Mouse (Mus musculus) layer of hippocampus, postnatal 36 days (tissue): ENCODE results near the gene Rnf123. TPM values are rescaled to one million over a fixed set of nuclear protein-coding genes. Genes with fewer than 3 reads are reported as not detected.

Experiments
- DNase-seq, 2 experiments: peaks; one replicate each; pipeline ENCODE4 v3.0.0; 2022
- total RNA-seq, 2 experiments: library from RNA; stranded (reverse); gene quantifications; 2 replicates each; pipeline ENCODE4 v1.2.3; 2021

The Rnf123 gene
- total RNA-seq, 2 experiments from 2014 or later, result 104 to 110 TPM

GRCm38 (mm10) chr9:108062142-108062541 is 21.0 kb downstream of the Rnf123 start:
- no peak for DNase-seq

GRCm38 (mm10) chr9:108058291-108058690 is 24.9 kb downstream of the Rnf123 start:
- DNase-seq, result no peak

- no peak for DNase-seq
These were observed 25.9 kb downstream of the Rnf123 start for GRCm38 (mm10) chr9:108057262-108057562.

- DNase-seq, result no peak
These were observed 26.5 kb downstream of the Rnf123 start for GRCm38 (mm10) chr9:108056361-108057261.

- DNase-seq, result no peak
These were observed 27.4 kb downstream of the Rnf123 start for GRCm38 (mm10) chr9:108055661-108056237.

- DNase-seq, result no peak
These were observed 28.1 kb downstream of the Rnf123 start for GRCm38 (mm10) chr9:108055061-108055460.

GRCm38 (mm10) chr9:108054331-108055040 is 28.7 kb downstream of the Rnf123 start:
- peak in 1 of 2 experiments; percentile 3 for DNase-seq

- DNase-seq, result peak in 1 of 2 experiments; percentile 14
These were observed 29.4 kb downstream of the Rnf123 start for GRCm38 (mm10) chr9:108053665-108054225.

GRCm38 (mm10) chr9:108052885-108053664 is 30.1 kb downstream of the Rnf123 start, which contains the start of gene Amigo3:
TSS of gene Amigo3 (plus strand) at chr9:108053159.
- peak; percentile 95 to 96 for DNase-seq

GRCm38 (mm10) chr9:108052411-108052810 is 30.7 kb downstream of the Rnf123 start:
- DNase-seq, result no peak

- DNase-seq, result no peak
These were observed 31.3 kb downstream of the Rnf123 start for GRCm38 (mm10) chr9:108051931-108052220.

GRCm38 (mm10) chr9:108051184-108051930 is 31.8 kb downstream of the Rnf123 start:
- DNase-seq, result no peak

- DNase-seq, result no peak
These were observed 33.4 kb downstream of the Rnf123 start for GRCm38 (mm10) chr9:108049561-108050251.

GRCm38 (mm10) chr9:108049016-108049455 is 34.1 kb downstream of the Rnf123 start, which contains the start of gene Gmppb:
TSS of gene Gmppb (plus strand) at chr9:108049242.
- DNase-seq, result peak; percentile 95 to 96

GRCm38 (mm10) chr9:108048566-108048955 is 34.6 kb downstream of the Rnf123 start:
- no peak for DNase-seq

- no peak for DNase-seq
These were observed 35.3 kb downstream of the Rnf123 start for GRCm38 (mm10) chr9:108047601-108048565.

- no peak for DNase-seq
These were observed 36.6 kb downstream of the Rnf123 start for GRCm38 (mm10) chr9:108046582-108046981.

GRCm38 (mm10) chr9:108044751-108045492 is 38.2 kb downstream of the Rnf123 start:
- DNase-seq, result no peak
